Mouse (Mus musculus): ENCODE data around the gene Klk12.

GRCm38 (mm10) chr7:43796355-43796754, 27.7 kb downstream of the Klk12 start:
- no peak for TF ChIP-seq GATA1 (IDR thresholded peaks at IDR 0.05; ENCODE audit: low read length)
- TF ChIP-seq TAL1 (IDR thresholded peaks at IDR 0.05; ENCODE audit: low read length), result no peak

Measured in erythroblast, embryonic 14.5 days (primary cell).